Mouse (Mus musculus) bone marrow, adult 2 months (tissue): Measurements from ENCODE around the gene Nudcd3.

Source experiments
- CTCF ChIP-seq: fragments of 200-500 bp; IDR thresholded peaks from 2 replicates; pipeline ENCODE4 v1.5.1; 2011; ENCODE audit warnings: low read length, control low read depth; ENCODE audit not compliant: control insufficient read depth, insufficient read depth
- POLR2A ChIP-seq: fragments of 200-500 bp; IDR thresholded peaks from 2 replicates; pipeline ENCODE4 v1.6.1; 2011; ENCODE audit warnings: low read depth, mild to moderate bottlenecking, control low read depth, low read length, borderline replicate concordance; ENCODE audit not compliant: control insufficient read depth

GRCm38 (mm10) chr11:6109990-6110389 lies 90.2 kb downstream of the Nudcd3 start:
- no peak for TF ChIP-seq POLR2A
- no peak for TF ChIP-seq CTCF
